Mouse (Mus musculus) forebrain, postnatal 0 days (tissue): ENCODE data around the gene Polr2f. TPM values are rescaled to one million over a fixed set of nuclear protein-coding genes. Genes with fewer than 3 reads are reported as not detected.

Experiments
- ATAC-seq: fragments of 200-750 bp; cut with Nextera tagmentation; 2 replicates; pipeline ENCODE4 v1.8.0; 2017; ENCODE audit warnings: mild to moderate bottlenecking, moderate library complexity
- DNase-seq: peaks from one replicate; pipeline ENCODE4 v3.0.0-alpha.2; 2015
- H3K27ac ChIP-seq: fragments of 300-500 bp; sonication (generic); 2 replicates; pipeline ENCODE4 v1.5.1; 2014; ENCODE audit warnings: low read depth, mild to moderate bottlenecking, antibody characterized with exemption, low read length, moderate library complexity, mixed read lengths
- H3K27me3 ChIP-seq: fragments of 300-500 bp; sonication (generic); 2 replicates; pipeline ENCODE4 v1.6.1; 2014; ENCODE audit warnings: mild to moderate bottlenecking, low read length, mixed read lengths; ENCODE audit not compliant: insufficient read depth
- H3K36me3 ChIP-seq: fragments of 300-500 bp; sonication (generic); 2 replicates; pipeline ENCODE4 v1.6.1; 2014; ENCODE audit warnings: mild to moderate bottlenecking, moderate library complexity; ENCODE audit not compliant: insufficient read depth
- H3K4me1 ChIP-seq: fragments of 300-500 bp; sonication (generic); 2 replicates; pipeline ENCODE4 v1.6.1; 2014; ENCODE audit warnings: antibody characterized with exemption; ENCODE audit not compliant: insufficient read depth
- H3K4me2 ChIP-seq: fragments of 300-500 bp; sonication (generic); 2 replicates; pipeline ENCODE4 v1.6.1; 2014; ENCODE audit warnings: low read depth, mild to moderate bottlenecking, moderate library complexity
- H3K4me3 ChIP-seq: fragments of 300-500 bp; sonication (generic); 2 replicates; pipeline ENCODE4 v1.5.1; 2014; ENCODE audit warnings: low read depth, low read length, mixed read lengths
- H3K9ac ChIP-seq: fragments of 300-500 bp; sonication (generic); 2 replicates; pipeline ENCODE4 v1.6.1; 2014; ENCODE audit warnings: mild to moderate bottlenecking
- H3K9me3 ChIP-seq: fragments of 300-500 bp; sonication (generic); 2 replicates; pipeline ENCODE4 v1.6.1; 2016; ENCODE audit warnings: low read length
- CTCF ChIP-seq: sonication (generic); IDR thresholded peaks from 2 replicates; pipeline ENCODE4 v1.5.1; 2016; ENCODE audit warnings: antibody characterized with exemption, control low read depth, low read depth
- WGBS: fragments of 180-500 bp; shearing (Covaris S2); extraction: QIAGEN DNeasy Blood & Tissue Kit; methylation state at CpG from one replicate; pipeline ENCODE4 v1.1.7; 2014; 5-methylcytosine and 5-hydroxymethylcytosine counted together
- polyA plus RNA-seq: library from polyadenylated mRNA; unstranded; fragments of >200 nt; fragmentation: Nextera tagmentation; extraction: Ambion mirVana; gene quantifications from 2 replicates; pipeline ENCODE4 v1.2.1, GENCODE M21; 2015
- total RNA-seq: library from RNA; depleted of rRNA; stranded (reverse); fragments of >200 nt; gene quantifications from 2 replicates; pipeline ENCODE4 v1.2.3, GENCODE M21; 2014

The Polr2f gene
- total and polyA plus RNA-seq, 2 experiments from 2014 or later: 48.6 to 362 TPM

- ATAC-seq: no peak
- no peaks in the 10 kb centered on the region for H3K4me1 ChIP-seq
- TF ChIP-seq CTCF: no peak
- no peak overlapping the region for H3K4me3 ChIP-seq
- H3K27me3 ChIP-seq: no peaks in the 10 kb centered on the region
- H3K9ac ChIP-seq: no peak overlapping the region
- no peak overlapping the region for H3K4me2 ChIP-seq
- no peak overlapping the region for H3K27ac ChIP-seq
- 77% methylated on average over 5 of the region's 5 CpGs for WGBS
- no peak for DNase-seq
- no peaks in the 10 kb centered on the region for H3K9me3 ChIP-seq
- peaks cover 25% of the 10 kb centered on the region for H3K36me3 ChIP-seq
Observed at GRCm38 (mm10) chr15:79098220-79098619, 42.6 kb upstream of the Polr2f start.

DNA sequence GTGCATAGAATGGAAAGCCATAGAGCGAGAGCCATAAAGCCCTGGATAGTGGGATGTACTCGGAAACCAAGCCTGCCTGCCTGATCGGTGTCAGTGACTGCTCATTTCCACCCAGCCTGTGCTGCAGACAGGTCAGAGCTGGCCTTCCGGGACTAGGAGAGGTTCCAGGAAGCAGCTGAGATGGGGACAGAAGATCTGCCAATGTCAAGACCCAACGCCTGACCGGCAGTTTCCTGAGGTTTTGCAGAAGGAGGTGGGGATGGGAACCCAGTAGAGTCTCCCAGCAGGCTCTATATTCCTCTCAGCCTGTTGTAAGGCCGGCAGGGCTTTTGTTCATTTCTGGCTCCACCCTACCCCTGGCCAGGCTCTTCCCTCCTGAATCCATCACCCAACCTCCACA, 41.9 kb upstream of the Polr2f start:
- H3K4me2 ChIP-seq: no peak overlapping the region
- H3K27ac ChIP-seq: no peak overlapping the region
- ATAC-seq (no peak), DNase-seq (no peak)
- no peak overlapping the region for H3K4me3 ChIP-seq
- 56% methylated on average over 7 of the region's 7 CpGs for WGBS
- no peaks in the 10 kb centered on the region for H3K27me3 ChIP-seq
- no peaks in the 10 kb centered on the region for H3K9me3 ChIP-seq
- no peak overlapping the region for H3K9ac ChIP-seq
- no peak for TF ChIP-seq CTCF
- peaks cover 20% of the 10 kb centered on the region for H3K36me3 ChIP-seq
- H3K4me1 ChIP-seq: no peaks in the 10 kb centered on the region

DNA sequence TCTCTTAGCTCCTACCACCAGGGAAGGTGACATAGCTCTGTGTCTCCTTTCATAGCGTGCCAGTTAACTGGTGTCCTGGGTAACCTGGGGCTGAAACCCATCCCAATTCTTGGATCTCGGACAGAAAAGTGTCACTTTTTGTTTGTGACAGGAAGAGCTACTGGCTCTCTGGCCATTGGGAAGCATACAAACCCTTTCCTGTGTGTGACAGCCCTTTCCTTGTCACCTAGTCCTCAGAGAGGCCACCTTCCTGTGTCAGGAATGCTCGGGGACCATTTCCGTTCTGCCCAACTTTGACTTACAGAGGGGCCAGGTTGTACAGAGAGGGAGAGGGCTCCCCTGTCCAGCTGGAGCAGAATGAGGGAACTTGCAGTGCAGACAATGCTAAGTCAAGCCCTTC, 41.4 kb upstream of the Polr2f start:
- 61% methylated on average over 4 of the region's 4 CpGs for WGBS
- ATAC-seq: no peak

GRCm38 (mm10) chr15:79100391-79100790, 40.4 kb upstream of the Polr2f start:
- TF ChIP-seq CTCF: no peak
- no peaks in the 10 kb centered on the region for H3K9me3 ChIP-seq
- no peak overlapping the region for H3K9ac ChIP-seq
- H3K36me3 ChIP-seq: peaks cover 9% of the 10 kb centered on the region
- DNase-seq (no peak), ATAC-seq (no peak)
- no peaks in the 10 kb centered on the region for H3K4me1 ChIP-seq
- H3K4me3 ChIP-seq: no peak overlapping the region
- 77% methylated on average over 4 of the region's 4 CpGs for WGBS
- no peaks in the 10 kb centered on the region for H3K27me3 ChIP-seq
- no peak overlapping the region for H3K27ac ChIP-seq
- H3K4me2 ChIP-seq: no peak overlapping the region

More for the DNA sequence above, 41.4 kb upstream of the Polr2f start:
- no peak for TF ChIP-seq CTCF
- no peak overlapping the region for H3K9ac ChIP-seq
- no peak overlapping the region for H3K4me3 ChIP-seq
- H3K9me3 ChIP-seq: no peaks in the 10 kb centered on the region
- H3K27ac ChIP-seq: no peak overlapping the region
- H3K27me3 ChIP-seq: no peaks in the 10 kb centered on the region
- H3K4me1 ChIP-seq: no peaks in the 10 kb centered on the region
- no peak for DNase-seq
- peaks cover 14% of the 10 kb centered on the region for H3K36me3 ChIP-seq
- H3K4me2 ChIP-seq: no peak overlapping the region

DNA sequence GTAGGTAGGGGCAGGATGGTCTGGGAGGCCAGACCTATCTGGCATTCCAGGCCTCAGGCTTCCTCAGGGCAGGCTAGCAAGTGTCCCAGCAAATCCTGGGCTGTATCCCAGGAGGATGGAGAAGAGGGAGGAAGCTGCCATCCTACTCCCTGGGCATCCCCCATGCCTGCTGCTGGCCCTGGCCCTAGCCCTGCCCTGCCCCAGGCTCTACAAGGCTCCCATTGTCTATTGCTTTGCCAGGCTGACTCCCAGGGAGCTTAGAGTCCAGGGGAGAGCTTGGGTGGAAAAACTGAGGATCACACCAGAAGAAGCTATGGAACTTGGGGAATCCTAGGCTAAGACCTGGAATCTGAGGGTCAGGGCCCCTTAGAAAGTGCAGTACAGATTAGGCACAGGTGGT, 39.3 kb upstream of the Polr2f start:
- DNase-seq (no peak), ATAC-seq (no peak)
- no peak overlapping the region for H3K4me3 ChIP-seq
- H3K27me3 ChIP-seq: no peaks in the 10 kb centered on the region
- H3K9ac ChIP-seq: no peak overlapping the region
- H3K4me2 ChIP-seq: no peak overlapping the region
- 0 out of 2 replicates have a peak, but pooled peaks cover 3% of the 10 kb centered on the region for H3K36me3 ChIP-seq
- no peak for TF ChIP-seq CTCF
- no peak overlapping the region for H3K27ac ChIP-seq
- H3K4me1 ChIP-seq: no peaks in the 10 kb centered on the region
- H3K9me3 ChIP-seq: no peaks in the 10 kb centered on the region

- 65% methylated on average over 10 of the region's 10 CpGs for WGBS
- Histone ChIP-seq H3K9ac (no peak overlapping the region), H3K9me3 (no peaks in the 10 kb centered on the region), H3K36me3 (no peaks in the 10 kb centered on the region), H3K4me3 (no peak overlapping the region), H3K4me2 (no peak overlapping the region), H3K27ac (no peak overlapping the region), H3K4me1 (peaks cover 4% of the 10 kb centered on the region; the same call in 1 of the 2 replicates), H3K27me3 (no peaks in the 10 kb centered on the region)
- TF ChIP-seq CTCF: no peak
- DNase-seq (no peak), ATAC-seq (no peak)
Observed at GRCm38 (mm10) chr15:79103264-79103663, 37.5 kb upstream of the Polr2f start.

DNA sequence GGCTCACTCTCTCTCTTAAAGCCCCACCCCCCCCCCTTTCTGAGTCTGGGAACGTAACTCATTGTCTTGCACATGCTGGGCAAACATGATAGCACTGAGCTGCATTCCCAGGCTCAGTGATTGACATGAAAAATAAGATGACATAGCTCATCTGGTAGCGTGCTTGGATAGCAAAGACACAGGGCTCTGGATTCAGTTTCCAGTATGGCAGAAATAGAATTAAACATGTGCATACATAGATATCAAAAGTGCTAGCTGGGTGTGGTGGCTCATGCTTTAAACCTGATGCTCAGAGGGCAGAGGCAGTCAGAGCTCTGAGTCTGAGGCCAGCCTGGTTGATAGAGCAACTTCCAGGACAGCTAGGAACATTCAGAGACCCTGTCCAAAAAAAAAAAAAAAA, 35.0 kb upstream of the Polr2f start:
- H3K4me1 ChIP-seq: peaks cover 14% of the 10 kb centered on the region; the same call in 1 of the 2 replicates
- no peak for DNase-seq
- no peak overlapping the region for H3K27ac ChIP-seq
- no peak overlapping the region for H3K4me3 ChIP-seq
- H3K36me3 ChIP-seq: no peaks in the 10 kb centered on the region
- H3K4me2 ChIP-seq: no peak overlapping the region
- no peak for TF ChIP-seq CTCF
- H3K27me3 ChIP-seq: no peaks in the 10 kb centered on the region
- no peaks in the 10 kb centered on the region for H3K9me3 ChIP-seq
- H3K9ac ChIP-seq: no peak overlapping the region
- no peak for ATAC-seq
- WGBS: 41% methylated on average over 2 of the region's 2 CpGs

- Histone ChIP-seq H3K27ac (no peak overlapping the region), H3K9me3 (no peaks in the 10 kb centered on the region), H3K27me3 (no peaks in the 10 kb centered on the region), H3K36me3 (no peaks in the 10 kb centered on the region), H3K9ac (no peak overlapping the region), H3K4me2 (peak overlapping the region; percentile 98), H3K4me1 (peaks cover 22% of the 10 kb centered on the region; the same call in 1 of the 2 replicates), H3K4me3 (peak overlapping the region; percentile 86; the same call in 1 of the 2 replicates)
- no peak for TF ChIP-seq CTCF
- 23% methylated on average over 7 of the region's 7 CpGs for WGBS
- ATAC-seq (no peak), DNase-seq (no peak)
Observed at GRCm38 (mm10) chr15:79107966-79108365, 32.8 kb upstream of the Polr2f start.
